Mouse (Mus musculus): ENCODE measurements at regions not wholly inside any gene's neighbourhood (a gene's known extent, or its start where the extent isn't known, plus 50 kb on each side); places are given as distances from the start of the nearest gene placed in this dataset.

DNA sequence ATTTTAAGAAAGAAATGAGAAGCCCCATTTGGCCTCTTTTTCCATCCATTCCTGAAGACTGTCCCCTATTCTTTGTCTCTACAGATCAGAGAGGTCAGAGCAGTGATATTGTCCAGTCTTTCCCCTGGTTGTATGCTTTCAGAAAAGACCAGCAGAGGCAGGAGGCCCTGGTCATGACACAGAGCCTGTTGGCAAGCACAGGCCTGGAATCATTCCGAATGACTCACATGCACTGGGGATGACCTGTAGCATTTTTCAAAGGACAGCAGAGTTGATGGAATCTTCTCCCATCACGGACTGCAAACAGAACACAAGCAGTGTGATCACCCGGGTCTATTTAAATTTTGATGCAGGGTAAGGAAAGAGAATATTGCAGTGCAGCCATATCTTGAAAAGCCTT lies 50.2 kb upstream of the Nxt1 start:
- Histone ChIP-seq H3K36me3 (ENCODE audit: control insufficient read depth, insufficient read depth) (no peaks in the 10 kb centered on the region), H3K27me3 (ENCODE audit: control insufficient read depth, insufficient read depth, low read length) (no peaks in the 10 kb centered on the region), H3K4me3 (ENCODE audit: low read length) (no peak overlapping the region), H3K27ac (ENCODE audit: low read length) (no peak overlapping the region), H3K4me1 (ENCODE audit: control insufficient read depth, insufficient read depth, low read length) (no peaks in the 10 kb centered on the region), H3K9ac (ENCODE audit: low read length) (no peak overlapping the region), H3K4me2 (ENCODE audit: low read depth, low read length) (no peak overlapping the region), H3K9me3 (replicated peaks; ENCODE audit: control insufficient read depth, low read length) (no peaks in the 10 kb centered on the region)
- 59% methylated on average over 3 of the region's 3 CpGs for WGBS
- ATAC-seq (replicated peaks; ENCODE audit: extremely low read depth, insufficient read depth, low FRiP score), result 0 out of 2 replicates have a peak, but pooled peaks have one; percentile 52

DNA sequence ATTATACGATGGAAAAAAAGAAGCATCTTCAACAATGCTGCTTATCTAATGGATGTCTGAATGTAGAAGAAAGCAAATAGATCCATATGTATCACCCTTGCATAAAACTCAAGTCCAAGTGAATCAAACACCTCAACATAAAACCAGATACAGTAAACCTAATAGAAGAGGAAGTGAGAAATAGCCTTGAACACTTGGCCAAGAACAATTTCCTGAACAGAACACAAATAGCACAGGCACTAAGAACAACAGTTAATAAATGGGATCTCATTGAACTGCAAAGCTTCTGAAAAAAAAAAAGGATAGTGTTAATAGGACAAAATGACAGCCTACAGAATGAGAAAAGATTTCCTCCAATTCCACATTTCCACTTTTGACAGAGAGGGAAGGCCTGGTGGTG lies 60.5 kb upstream of the Nxt1 start:
- no peaks in the 10 kb centered on the region for H3K36me3 ChIP-seq (ENCODE audit: control insufficient read depth, insufficient read depth)
- H3K27ac ChIP-seq (ENCODE audit: low read length), result no peak overlapping the region
- no peaks in the 10 kb centered on the region for H3K27me3 ChIP-seq (ENCODE audit: control insufficient read depth, insufficient read depth, low read length)
- no peak overlapping the region for H3K9ac ChIP-seq (ENCODE audit: low read length)
- H3K4me1 ChIP-seq (ENCODE audit: control insufficient read depth, insufficient read depth, low read length), result no peaks in the 10 kb centered on the region
- no peak for ATAC-seq (replicated peaks; ENCODE audit: extremely low read depth, insufficient read depth, low FRiP score)
- no peak overlapping the region for H3K4me3 ChIP-seq (ENCODE audit: low read length)
- H3K9me3 ChIP-seq (replicated peaks; ENCODE audit: control insufficient read depth, low read length), result no peaks in the 10 kb centered on the region
- no peak overlapping the region for H3K4me2 ChIP-seq (ENCODE audit: low read depth, low read length)
- 73% methylated on average over 1 of the region's 1 CpGs for WGBS

DNA sequence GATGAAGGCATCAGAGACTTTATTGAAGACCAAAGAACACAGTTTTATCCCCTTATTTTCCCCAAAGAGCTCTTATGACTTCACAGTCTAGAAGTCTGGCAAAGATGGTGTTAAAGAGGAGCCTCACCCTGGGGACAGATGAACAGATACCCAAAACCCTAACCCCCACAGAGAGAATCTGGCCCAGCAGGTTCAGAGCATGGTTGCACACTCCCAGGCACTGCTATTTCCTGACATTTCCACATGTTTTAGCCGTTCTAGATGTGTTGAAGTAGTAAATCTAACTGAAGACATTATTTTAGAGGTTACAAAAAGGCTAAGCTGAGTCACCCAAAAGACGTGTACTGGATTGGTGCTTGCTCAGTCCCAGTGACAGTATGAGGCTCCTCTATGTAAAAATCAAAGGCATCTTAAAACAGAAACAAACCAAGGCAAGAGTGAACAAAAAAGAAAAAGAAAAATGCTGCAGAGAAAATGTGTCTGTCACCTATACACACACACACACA lies 66.9 kb upstream of the Nxt1 start:
- Histone ChIP-seq H3K9me3 (replicated peaks; ENCODE audit: control insufficient read depth, low read length) (no peaks in the 10 kb centered on the region), H3K27ac (ENCODE audit: low read length) (no peak overlapping the region), H3K36me3 (ENCODE audit: control insufficient read depth, insufficient read depth) (no peaks in the 10 kb centered on the region)

DNA sequence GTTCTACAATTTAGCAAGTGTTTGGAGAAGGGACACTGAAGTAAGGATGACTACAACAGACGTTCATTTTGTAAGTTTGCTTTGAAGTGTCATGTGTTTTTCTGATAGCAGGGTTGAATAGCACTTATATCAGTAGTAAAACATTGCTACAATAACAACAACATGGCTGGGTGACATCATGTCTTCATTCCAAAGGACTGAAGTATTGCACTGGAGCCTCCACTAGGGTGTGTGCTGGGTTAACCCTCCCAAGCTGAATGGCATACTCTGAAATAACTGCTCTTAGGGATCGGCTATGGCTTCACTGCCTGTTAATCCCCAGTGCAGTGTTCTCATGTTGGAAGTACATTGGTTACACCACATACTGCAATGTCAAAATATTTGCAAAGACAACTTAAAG lies 68.5 kb upstream of the Nxt1 start:
- peaks cover 3% of the 10 kb centered on the region for H3K4me1 ChIP-seq (ENCODE audit: control insufficient read depth, insufficient read depth, low read length)
- H3K27ac ChIP-seq (ENCODE audit: low read length), result peak overlapping the region; percentile 67
- no peaks in the 10 kb centered on the region for H3K9me3 ChIP-seq (replicated peaks; ENCODE audit: control insufficient read depth, low read length)
- no peak overlapping the region for H3K9ac ChIP-seq (ENCODE audit: low read length)
- H3K4me3 ChIP-seq (ENCODE audit: low read length), result no peak overlapping the region
- no peaks in the 10 kb centered on the region for H3K27me3 ChIP-seq (ENCODE audit: control insufficient read depth, insufficient read depth, low read length)
- 38% methylated on average over 2 of the region's 2 CpGs for WGBS
- H3K4me2 ChIP-seq (ENCODE audit: low read depth, low read length), result no peak overlapping the region
- ATAC-seq (replicated peaks; ENCODE audit: extremely low read depth, insufficient read depth, low FRiP score), result peak; percentile 67
- H3K36me3 ChIP-seq (ENCODE audit: control insufficient read depth, insufficient read depth), result no peaks in the 10 kb centered on the region

More for the DNA sequence above, 66.9 kb upstream of the Nxt1 start:
- H3K27me3 ChIP-seq (ENCODE audit: control insufficient read depth, insufficient read depth, low read length), result no peaks in the 10 kb centered on the region
- WGBS, result 44% methylated on average over 2 of the region's 2 CpGs
- peaks cover 3% of the 10 kb centered on the region for H3K4me1 ChIP-seq (ENCODE audit: control insufficient read depth, insufficient read depth, low read length)
- no peak for ATAC-seq (replicated peaks; ENCODE audit: extremely low read depth, insufficient read depth, low FRiP score)
- no peak overlapping the region for H3K4me3 ChIP-seq (ENCODE audit: low read length)
- H3K4me2 ChIP-seq (ENCODE audit: low read depth, low read length), result no peak overlapping the region
- no peak overlapping the region for H3K9ac ChIP-seq (ENCODE audit: low read length)

DNA sequence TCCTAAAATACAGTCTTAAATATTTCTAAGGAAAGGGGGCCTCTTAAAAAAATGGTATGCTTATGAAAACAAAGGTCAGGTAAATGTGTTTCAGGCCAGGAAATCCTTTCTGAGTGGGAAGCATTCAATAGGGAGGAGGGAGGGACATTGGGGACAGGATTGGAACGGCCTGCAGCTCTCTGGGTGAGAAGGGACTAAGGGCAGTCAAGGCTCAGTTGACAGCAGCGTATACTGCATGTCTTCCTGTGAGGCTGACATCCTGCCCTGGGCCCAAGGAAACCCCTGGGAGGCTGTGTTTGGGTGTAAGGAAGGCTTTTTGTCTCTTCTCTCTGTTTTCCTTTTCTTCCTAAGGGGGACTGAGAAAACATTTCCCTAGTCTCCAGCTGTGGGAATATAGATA lies 69.1 kb upstream of the Nxt1 start:
- peak overlapping the region; percentile 67 for H3K27ac ChIP-seq (ENCODE audit: low read length)

DNA sequence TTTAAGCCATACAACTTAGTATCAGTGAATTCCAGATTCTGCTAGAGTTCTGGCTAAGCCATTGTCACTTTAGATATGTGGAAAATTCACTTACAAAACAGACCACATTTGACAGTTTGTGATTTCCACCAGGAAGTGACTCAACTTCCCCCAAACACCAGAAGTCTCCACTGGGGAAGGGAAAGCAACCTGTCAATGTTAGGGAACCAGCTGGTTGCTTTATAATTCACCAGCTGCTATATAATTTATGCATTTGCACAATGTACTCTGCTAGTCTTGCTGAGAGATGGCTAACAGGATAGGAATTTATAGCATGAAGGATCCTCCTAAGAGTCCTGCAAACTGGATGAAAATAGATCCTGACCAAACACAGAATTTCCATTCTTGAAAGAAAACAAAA lies 72.9 kb upstream of the Nxt1 start:
- no peaks in the 10 kb centered on the region for H3K36me3 ChIP-seq (ENCODE audit: control insufficient read depth, insufficient read depth)
- no peak overlapping the region for H3K4me3 ChIP-seq (ENCODE audit: low read length)
- no peak overlapping the region for H3K9ac ChIP-seq (ENCODE audit: low read length)
- H3K4me2 ChIP-seq (ENCODE audit: low read depth, low read length), result no peak overlapping the region
- H3K4me1 ChIP-seq (ENCODE audit: control insufficient read depth, insufficient read depth, low read length), result peaks cover 3% of the 10 kb centered on the region
- no peaks in the 10 kb centered on the region for H3K27me3 ChIP-seq (ENCODE audit: control insufficient read depth, insufficient read depth, low read length)
- no peak for ATAC-seq (replicated peaks; ENCODE audit: extremely low read depth, insufficient read depth, low FRiP score)
- H3K9me3 ChIP-seq (replicated peaks; ENCODE audit: control insufficient read depth, low read length), result no peaks in the 10 kb centered on the region
- H3K27ac ChIP-seq (ENCODE audit: low read length), result no peak overlapping the region

More for the DNA sequence above, 69.1 kb upstream of the Nxt1 start:
- H3K27me3 ChIP-seq (ENCODE audit: control insufficient read depth, insufficient read depth, low read length), result no peaks in the 10 kb centered on the region
- 42% methylated on average over 2 of the region's 2 CpGs for WGBS
- peaks cover 3% of the 10 kb centered on the region for H3K4me1 ChIP-seq (ENCODE audit: control insufficient read depth, insufficient read depth, low read length)
- no peak overlapping the region for H3K4me2 ChIP-seq (ENCODE audit: low read depth, low read length)
- H3K9ac ChIP-seq (ENCODE audit: low read length), result no peak overlapping the region
- no peak overlapping the region for H3K4me3 ChIP-seq (ENCODE audit: low read length)
- H3K36me3 ChIP-seq (ENCODE audit: control insufficient read depth, insufficient read depth), result no peaks in the 10 kb centered on the region
- H3K9me3 ChIP-seq (replicated peaks; ENCODE audit: control insufficient read depth, low read length), result no peaks in the 10 kb centered on the region
- peak; percentile 70 for ATAC-seq (replicated peaks; ENCODE audit: extremely low read depth, insufficient read depth, low FRiP score)

DNA sequence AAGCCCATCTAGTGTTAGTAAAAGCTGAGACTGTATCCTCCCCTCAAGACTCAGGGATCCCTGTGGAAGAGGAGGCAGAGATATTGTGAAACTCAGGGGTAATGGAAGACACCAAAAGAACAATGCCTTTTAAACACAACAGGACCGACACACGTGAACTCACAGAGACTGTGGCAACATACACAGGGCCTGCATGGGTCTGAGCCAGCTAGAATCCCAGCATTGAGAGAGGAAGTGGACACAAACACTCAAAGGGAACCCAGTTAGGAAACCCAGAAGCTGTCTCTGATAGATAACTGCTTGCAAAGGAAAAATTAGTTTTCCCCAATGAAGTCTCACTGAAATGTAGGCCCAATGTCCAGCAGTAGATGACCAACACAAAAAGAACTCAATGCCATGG lies 75.4 kb upstream of the Nxt1 start:
- Histone ChIP-seq H3K36me3 (ENCODE audit: control insufficient read depth, insufficient read depth) (no peaks in the 10 kb centered on the region), H3K9ac (ENCODE audit: low read length) (no peak overlapping the region), H3K27me3 (ENCODE audit: control insufficient read depth, insufficient read depth, low read length) (no peaks in the 10 kb centered on the region), H3K27ac (ENCODE audit: low read length) (no peak overlapping the region), H3K4me3 (ENCODE audit: low read length) (no peak overlapping the region), H3K9me3 (replicated peaks; ENCODE audit: control insufficient read depth, low read length) (no peaks in the 10 kb centered on the region), H3K4me1 (ENCODE audit: control insufficient read depth, insufficient read depth, low read length) (no peaks in the 10 kb centered on the region), H3K4me2 (ENCODE audit: low read depth, low read length) (no peak overlapping the region)
- ATAC-seq (replicated peaks; ENCODE audit: extremely low read depth, insufficient read depth, low FRiP score), result no peak
- 80% methylated on average over 2 of the region's 2 CpGs for WGBS

DNA sequence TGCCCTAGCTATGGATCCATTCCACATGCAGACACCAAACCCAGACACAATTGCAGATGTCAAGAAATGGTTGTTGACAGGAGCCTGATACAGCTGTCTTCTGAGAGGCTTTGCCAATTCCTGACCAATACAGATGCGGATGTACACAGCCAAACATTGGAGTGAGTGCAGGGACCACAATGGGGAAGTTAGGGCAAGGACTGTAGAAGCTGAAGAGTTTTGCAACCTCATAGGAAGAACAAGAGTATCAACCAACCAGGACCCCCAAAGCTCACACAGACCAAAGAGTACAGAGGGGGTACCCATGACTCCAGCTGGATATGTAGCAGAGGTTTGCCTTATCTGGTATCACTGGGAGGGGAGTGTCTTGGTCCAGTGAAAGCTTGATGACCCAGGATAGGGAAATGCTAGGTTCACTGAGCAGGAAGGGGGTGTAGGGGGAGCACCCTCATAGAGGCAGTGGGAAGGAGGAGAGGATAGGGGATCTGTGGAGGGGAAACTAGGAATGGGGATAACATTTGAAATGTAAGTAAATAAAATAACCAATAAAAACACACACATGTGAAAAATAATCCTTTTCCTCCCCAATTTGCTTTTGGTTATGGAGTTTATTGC lies 86.6 kb upstream of the Nxt1 start:
- Histone ChIP-seq H3K4me1 (ENCODE audit: control insufficient read depth, insufficient read depth, low read length) (no peaks in the 10 kb centered on the region), H3K4me2 (ENCODE audit: low read depth, low read length) (no peak overlapping the region), H3K27ac (ENCODE audit: low read length) (no peak overlapping the region), H3K36me3 (ENCODE audit: control insufficient read depth, insufficient read depth) (no peaks in the 10 kb centered on the region), H3K9ac (ENCODE audit: low read length) (no peak overlapping the region), H3K27me3 (ENCODE audit: control insufficient read depth, insufficient read depth, low read length) (no peaks in the 10 kb centered on the region), H3K9me3 (replicated peaks; ENCODE audit: control insufficient read depth, low read length) (no peaks in the 10 kb centered on the region), H3K4me3 (ENCODE audit: low read length) (no peak overlapping the region)
- no peak for ATAC-seq (replicated peaks; ENCODE audit: extremely low read depth, insufficient read depth, low FRiP score)
- 48% methylated on average over 1 of the region's 1 CpGs for WGBS

DNA sequence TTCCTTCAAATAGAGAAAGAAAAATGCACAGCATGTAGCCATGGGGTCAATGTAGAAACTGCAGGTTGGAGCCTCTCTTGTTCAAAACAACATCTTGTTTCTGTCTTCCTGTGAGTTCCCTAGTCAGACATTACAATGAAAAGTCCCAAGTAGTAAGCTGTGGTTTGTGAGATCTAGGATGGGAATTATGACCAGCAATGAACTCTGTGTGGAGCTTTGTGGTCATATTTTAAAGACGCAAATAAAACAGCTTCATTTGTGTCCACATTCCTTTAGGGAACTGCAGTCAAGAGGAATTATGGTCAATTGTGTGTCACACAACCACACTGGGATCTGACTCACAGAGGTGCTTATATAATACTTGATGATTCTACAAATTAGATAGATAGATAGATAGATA lies 90.2 kb upstream of the Nxt1 start:
- Histone ChIP-seq H3K4me3 (ENCODE audit: low read length) (no peak overlapping the region), H3K27ac (ENCODE audit: low read length) (no peak overlapping the region), H3K4me2 (ENCODE audit: low read depth, low read length) (no peak overlapping the region), H3K27me3 (ENCODE audit: control insufficient read depth, insufficient read depth, low read length) (no peaks in the 10 kb centered on the region), H3K9ac (ENCODE audit: low read length) (no peak overlapping the region), H3K9me3 (replicated peaks; ENCODE audit: control insufficient read depth, low read length) (no peaks in the 10 kb centered on the region), H3K4me1 (ENCODE audit: control insufficient read depth, insufficient read depth, low read length) (no peaks in the 10 kb centered on the region), H3K36me3 (ENCODE audit: control insufficient read depth, insufficient read depth) (no peaks in the 10 kb centered on the region)
- 88% methylated on average over 1 of the region's 1 CpGs for WGBS
- ATAC-seq (replicated peaks; ENCODE audit: extremely low read depth, insufficient read depth, low FRiP score), result no peak
